Mouse (Mus musculus) hindbrain, postnatal 0 days (tissue): ENCODE data around the gene Adgre5. TPM values are rescaled to one million over a fixed set of nuclear protein-coding genes. Genes with fewer than 3 reads are reported as not detected.

ENCODE experiments used
- ATAC-seq: fragments of 200-750 bp; cut with Nextera tagmentation; 2 replicates; pipeline ENCODE4 v1.8.0; 2017; ENCODE audit warnings: mild to moderate bottlenecking, moderate TSS enrichment, moderate library complexity
- DNase-seq: peaks from one replicate; pipeline ENCODE4 v3.0.0-alpha.2; 2015; ENCODE audit warnings: low spot score
- H3K27ac ChIP-seq: fragments of 300-500 bp; sonication (generic); 2 replicates; pipeline ENCODE4 v1.5.1; 2014; ENCODE audit warnings: mild to moderate bottlenecking
- H3K27me3 ChIP-seq: fragments of 300-500 bp; sonication (generic); 2 replicates; pipeline ENCODE4 v1.6.1; 2014; ENCODE audit warnings: low read length, mixed read lengths; ENCODE audit not compliant: insufficient read depth
- H3K36me3 ChIP-seq: fragments of 300-500 bp; sonication (generic); 2 replicates; pipeline ENCODE4 v1.6.1; 2014; ENCODE audit warnings: low read length, mixed read lengths; ENCODE audit not compliant: insufficient read depth
- H3K4me1 ChIP-seq: fragments of 300-500 bp; sonication (generic); 2 replicates; pipeline ENCODE4 v1.6.1; 2014; ENCODE audit warnings: antibody characterized with exemption, low read length, mixed read lengths; ENCODE audit not compliant: insufficient read depth
- H3K4me2 ChIP-seq: fragments of 300-500 bp; sonication (generic); 2 replicates; pipeline ENCODE4 v1.6.1; 2014; ENCODE audit warnings: low read depth, mild to moderate bottlenecking, low read length, moderate library complexity, mixed read lengths
- H3K4me3 ChIP-seq: fragments of 300-500 bp; sonication (generic); 2 replicates; pipeline ENCODE4 v1.5.1; 2014; ENCODE audit warnings: low read length
- H3K9ac ChIP-seq: fragments of 300-500 bp; sonication (generic); replicated peaks from 2 replicates; pipeline ENCODE4 v1.6.1; 2014; ENCODE audit warnings: mild to moderate bottlenecking, low read length, moderate library complexity, mixed read lengths
- H3K9me3 ChIP-seq: fragments of 300-500 bp; sonication (generic); 2 replicates; pipeline ENCODE4 v1.6.1; 2016; ENCODE audit warnings: low read length, mixed read lengths
- CTCF ChIP-seq: IDR thresholded peaks from 2 replicates; pipeline ENCODE4 v1.5.1; 2016; ENCODE audit warnings: antibody characterized with exemption, control low read depth, low read depth
- WGBS: fragments of 180-500 bp; shearing (Covaris S2); extraction: QIAGEN DNeasy Blood & Tissue Kit; methylation state at CpG from one replicate; pipeline ENCODE4 v1.1.7; 2014; 5-methylcytosine and 5-hydroxymethylcytosine counted together
- polyA plus RNA-seq: library from polyadenylated mRNA; unstranded; fragments of >200 nt; fragmentation: Nextera tagmentation; extraction: Ambion mirVana; gene quantifications from 2 replicates; pipeline ENCODE4 v1.2.1, GENCODE M21; 2015
- total RNA-seq: library from RNA; depleted of rRNA; stranded (reverse); fragments of >200 nt; gene quantifications from 2 replicates; pipeline ENCODE4 v1.2.3, GENCODE M21; 2014

The Adgre5 gene
- total and polyA plus RNA-seq, 2 experiments from 2014 or later, result 8.2 to 10.4 TPM

DNA sequence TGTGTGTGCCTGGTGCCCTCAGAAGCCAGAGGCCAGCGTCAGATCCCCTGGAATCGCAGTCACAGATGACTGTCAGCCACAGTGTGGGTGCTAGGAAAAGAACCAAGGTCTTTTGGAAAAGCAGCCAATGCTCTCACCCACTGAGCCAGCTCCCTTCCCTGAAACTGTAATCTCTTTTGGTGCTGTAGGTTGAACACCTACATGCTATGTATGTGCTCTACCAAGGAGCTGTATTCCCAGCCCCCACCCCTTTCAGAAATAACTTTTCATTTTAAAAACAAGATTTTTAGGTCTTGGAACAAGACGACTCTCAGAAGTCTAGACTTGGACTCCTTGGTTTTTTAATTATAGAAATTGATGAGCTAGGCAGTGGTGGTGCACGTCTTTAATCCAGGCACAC, 37.7 kb downstream of the Adgre5 start:
- Histone ChIP-seq H3K27ac (no peak overlapping the region), H3K4me3 (no peak overlapping the region), H3K4me1 (peaks cover 5% of the 10 kb centered on the region; the same call in 1 of the 2 replicates), H3K36me3 (no peaks in the 10 kb centered on the region), H3K9ac (no peak overlapping the region), H3K9me3 (no peaks in the 10 kb centered on the region), H3K4me2 (no peak overlapping the region), H3K27me3 (no peaks in the 10 kb centered on the region)
- TF ChIP-seq CTCF, result no peak
- 81% methylated on average over 4 of the region's 4 CpGs for WGBS
- DNase-seq (no peak), ATAC-seq (no peak)

DNA sequence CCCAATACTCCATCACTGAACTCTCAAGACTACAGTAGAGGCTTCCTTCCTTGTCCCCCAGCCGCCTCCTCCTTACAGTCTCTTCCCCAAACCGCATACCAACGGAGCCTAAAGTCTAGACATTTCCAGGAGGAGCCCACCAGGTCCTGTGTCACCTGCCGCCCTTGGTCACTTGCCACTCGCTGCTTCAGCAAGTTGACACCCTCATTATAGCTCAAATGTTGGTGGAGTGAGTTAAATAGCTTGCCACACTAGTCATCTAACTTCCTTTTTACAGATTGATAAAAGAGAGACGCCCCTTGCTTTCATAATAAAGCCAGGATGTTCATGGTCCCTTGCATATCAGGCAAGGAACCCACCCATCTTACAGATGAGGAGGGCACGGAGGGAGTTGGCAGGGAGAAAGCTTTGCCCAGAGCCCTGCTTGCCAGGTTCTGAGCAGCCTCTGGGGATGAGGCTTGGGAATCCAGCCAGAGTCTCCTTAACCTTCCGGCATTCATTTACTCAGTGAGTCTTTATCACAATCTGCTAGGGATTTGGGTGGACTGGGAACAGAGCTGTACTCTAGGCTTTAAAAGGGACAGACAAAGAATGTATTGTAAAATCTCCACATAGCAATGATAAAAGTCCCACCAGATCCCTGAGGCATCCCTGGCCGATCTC, 40.6 kb downstream of the Adgre5 start:
- Histone ChIP-seq H3K4me1 (peaks cover 20% of the 10 kb centered on the region), H3K36me3 (no peaks in the 10 kb centered on the region), H3K4me2 (no peak overlapping the region), H3K27ac (no peak overlapping the region), H3K27me3 (no peaks in the 10 kb centered on the region), H3K4me3 (no peak overlapping the region), H3K9ac (no peak overlapping the region), H3K9me3 (no peaks in the 10 kb centered on the region)
- no peak for TF ChIP-seq CTCF
- WGBS, result 79% methylated on average over 9 of the region's 9 CpGs
- ATAC-seq, result no peak
- no peak for DNase-seq

DNA sequence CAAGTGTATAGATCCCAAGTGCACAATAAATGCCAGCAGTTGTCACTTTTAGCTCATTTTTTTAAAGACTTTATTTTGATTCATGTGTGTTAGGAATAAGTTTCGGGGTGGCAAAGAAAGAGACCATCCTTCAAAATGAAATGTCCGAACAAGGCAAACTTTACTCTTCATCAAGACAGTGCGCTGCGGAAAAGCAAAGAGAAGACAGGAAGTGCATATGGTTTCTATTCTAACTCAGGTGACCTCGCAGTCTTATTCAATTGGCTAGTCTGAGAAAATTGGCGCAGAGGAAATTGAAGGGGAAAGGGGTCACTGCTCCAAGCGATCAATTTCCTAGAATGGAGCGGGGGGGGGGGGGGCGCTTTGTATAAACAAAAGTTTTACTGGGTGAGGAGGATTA, 41.6 kb downstream of the Adgre5 start:
- peaks cover 20% of the 10 kb centered on the region for H3K4me1 ChIP-seq
- no peak for TF ChIP-seq CTCF
- peak overlapping the region; percentile 85 for H3K27ac ChIP-seq
- DNase-seq (peak; percentile 14), ATAC-seq (no peak)
- H3K4me2 ChIP-seq, result peak overlapping the region; percentile 95
- peak overlapping the region; percentile 90 for H3K4me3 ChIP-seq
- no peaks in the 10 kb centered on the region for H3K9me3 ChIP-seq
- whole genome bisulfite sequencing, result 40% methylated on average over 9 of the region's 9 CpGs
- peak overlapping the region; percentile 96 for H3K9ac ChIP-seq
- no peaks in the 10 kb centered on the region for H3K36me3 ChIP-seq
- no peaks in the 10 kb centered on the region for H3K27me3 ChIP-seq

DNA sequence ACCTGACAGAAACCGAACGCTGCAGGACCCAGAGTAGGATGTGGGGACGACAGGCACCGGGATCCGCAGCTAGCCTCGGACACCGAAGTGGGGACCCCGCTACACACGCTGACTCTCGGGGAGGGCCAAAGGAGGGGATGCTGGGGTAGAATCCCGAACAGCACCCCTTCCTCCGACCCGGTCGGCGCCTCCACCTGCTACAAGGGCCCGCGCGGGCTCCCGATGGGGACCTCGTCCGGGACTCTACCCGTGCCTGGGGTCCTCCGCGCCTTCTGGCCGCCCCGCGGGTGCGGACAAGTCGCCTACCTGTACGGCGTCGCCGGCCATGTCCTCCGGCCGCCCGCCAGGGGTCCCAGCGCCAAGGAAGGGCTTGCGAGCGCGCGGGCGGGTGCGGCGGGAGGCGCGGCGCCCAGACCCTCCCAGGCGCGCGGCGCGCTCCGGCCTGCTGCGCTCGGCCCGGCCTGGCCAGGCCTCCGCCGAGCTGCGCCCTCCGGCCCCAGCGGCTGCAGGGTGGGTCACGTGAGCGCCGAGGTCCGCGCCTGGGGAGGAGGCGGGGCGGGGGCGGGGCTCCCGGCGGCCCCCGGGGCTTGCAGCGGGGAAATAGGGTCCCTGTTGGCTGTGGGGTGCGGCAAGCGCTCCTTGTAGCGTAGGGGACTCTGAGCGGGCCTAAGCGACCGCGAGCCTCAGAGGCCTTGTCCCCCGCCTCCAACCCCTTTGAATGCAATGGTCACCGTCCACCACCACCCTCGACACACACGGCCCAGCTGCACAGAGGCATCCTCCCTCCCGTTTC, 42.3 kb downstream of the Adgre5 start, which contains the start of gene Pkn1:
TSS of gene Pkn1 (minus strand) at position 519 of the 793 bp plus-strand sequence.
- peak within 1 kb of the TSS; percentile 95 for H3K4me2 ChIP-seq
- H3K4me3 ChIP-seq, result peak within 1 kb of the TSS; percentile 90
- H3K27ac ChIP-seq, result peak within 1 kb of the TSS; percentile 85
- no peaks in the 10 kb centered on the region for H3K9me3 ChIP-seq
- H3K36me3 ChIP-seq, result no peaks in the 10 kb centered on the region
- no peak for TF ChIP-seq CTCF
- H3K27me3 ChIP-seq, result no peaks in the 10 kb centered on the region
- under 1% methylated on average over 55 of the region's 85 CpGs for WGBS
- DNase-seq (peak; percentile 87), ATAC-seq (peak; percentile 87)
- peak within 1 kb of the TSS; percentile 96 for H3K9ac ChIP-seq
- H3K4me1 ChIP-seq, result peaks cover 20% of the 10 kb centered on the region

DNA sequence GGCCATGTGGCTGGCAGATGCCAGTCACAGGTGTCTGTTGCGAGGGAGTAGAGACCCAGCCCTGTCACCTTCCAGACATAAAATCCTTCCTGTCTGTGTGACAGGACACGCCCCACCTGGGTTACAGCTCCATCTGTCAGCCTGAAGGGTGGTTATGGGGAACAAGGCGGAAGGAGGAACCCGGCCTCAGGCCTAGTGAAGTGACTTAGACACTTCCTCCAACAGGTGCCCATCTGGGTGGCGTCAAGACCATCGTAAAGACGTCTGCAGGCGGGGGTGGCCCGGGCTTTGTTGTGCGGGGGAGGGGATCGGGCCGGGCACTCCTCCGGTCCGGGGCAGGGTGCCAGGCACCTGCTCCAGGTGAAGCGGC, 42.9 kb downstream of the Adgre5 start:
- H3K27ac ChIP-seq, result peak overlapping the region; percentile 85
- H3K4me3 ChIP-seq, result peak overlapping the region; percentile 90
- no peaks in the 10 kb centered on the region for H3K9me3 ChIP-seq
- peak; percentile 56 for DNase-seq
- peak overlapping the region; percentile 96 for H3K9ac ChIP-seq
- peak overlapping the region; percentile 95 for H3K4me2 ChIP-seq
- ATAC-seq, result peak; percentile 41
- 4% methylated on average over 15 of the region's 15 CpGs for WGBS
- H3K27me3 ChIP-seq, result no peaks in the 10 kb centered on the region
- no peaks in the 10 kb centered on the region for H3K36me3 ChIP-seq
- H3K4me1 ChIP-seq, result peaks cover 20% of the 10 kb centered on the region
- no peak for TF ChIP-seq CTCF

DNA sequence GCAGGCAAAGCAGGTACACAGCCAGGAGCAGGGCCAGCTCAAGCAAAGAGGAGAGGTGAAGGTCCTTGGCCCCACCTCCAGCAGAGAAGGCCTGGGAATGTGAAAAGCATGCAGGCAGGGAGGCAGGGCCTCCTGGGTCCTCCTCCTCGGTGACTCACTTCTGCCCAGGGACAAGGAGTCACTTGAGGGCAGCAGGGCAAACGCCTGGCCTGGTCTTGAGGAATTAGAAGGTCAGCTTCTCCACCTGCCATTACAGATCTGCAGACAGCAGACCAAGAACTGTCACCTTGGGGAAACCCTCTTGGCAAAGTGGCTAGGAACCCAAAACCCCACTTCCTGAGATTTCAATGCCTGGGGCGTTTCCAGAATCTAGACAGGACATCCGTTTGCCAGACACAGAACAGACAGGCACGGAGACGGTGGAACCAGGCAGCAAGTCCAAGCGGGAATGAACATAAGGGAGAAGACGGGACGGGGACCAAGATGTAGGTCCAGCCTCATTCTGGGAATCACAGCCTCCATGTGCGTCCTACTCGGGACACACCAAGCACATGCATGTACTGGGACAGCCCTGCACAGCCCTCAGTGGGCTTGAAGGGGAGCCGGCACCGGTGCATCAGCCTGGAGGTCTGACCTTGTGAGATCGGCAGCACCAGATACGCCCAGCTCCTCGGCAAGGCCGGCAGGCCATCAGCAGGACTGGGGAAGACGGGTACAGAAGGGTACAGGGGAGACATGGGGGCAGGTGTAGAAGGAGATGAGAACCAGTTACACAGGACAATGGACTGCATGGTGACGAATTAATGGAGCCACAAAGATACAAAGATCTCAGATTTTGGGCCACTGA, 43.5 kb downstream of the Adgre5 start:
- H3K4me3 ChIP-seq, result peak overlapping the region; percentile 90
- H3K27ac ChIP-seq, result peak overlapping the region; percentile 85; the same call in 1 of the 2 replicates
- H3K9ac ChIP-seq, result peak overlapping the region; percentile 96
- peaks cover 20% of the 10 kb centered on the region for H3K4me1 ChIP-seq
- peak overlapping the region; percentile 95 for H3K4me2 ChIP-seq
- no peak; the same call in 1 of the 2 replicates for TF ChIP-seq CTCF
- no peaks in the 10 kb centered on the region for H3K27me3 ChIP-seq
- H3K36me3 ChIP-seq, result peaks cover under 1% of the 10 kb centered on the region; the same call in 1 of the 2 replicates
- DNase-seq, result no peak
- H3K9me3 ChIP-seq, result no peaks in the 10 kb centered on the region
- peak; percentile 18 for ATAC-seq
- 48% methylated on average over 19 of the region's 19 CpGs for WGBS
